In genomic region chr10:16443901-16444300, GRCm38 (mm10) we compare ENCODE assay signal across 31 mouse cellular contexts.
"Had no signal": no experiment of that assay in that cellular context is flagged by ENCODE, and none has a peak within 500 bp of the region (broad histone marks: within the 10 kb centered on the region; RNA-seq: fewer than 3 reads in every experiment).

No protein-coding gene starts in this region.

- H3K4me3 ChIP-seq: limb, embryonic 10.5 days; limb, embryonic 12.5 days; limb, embryonic 13.5 days; limb, embryonic 15.5 days; liver, embryonic 12.5 days; liver, embryonic 13.5 days; liver, embryonic 15.5 days; lung, embryonic 15.5 days; megakaryocyte, embryonic 14.5 days; midbrain, embryonic 10.5 days; midbrain, embryonic 12.5 days; midbrain, embryonic 13.5 days; midbrain, embryonic 15.5 days; myocyte; neural tube, embryonic 12.5 days had no signal

- ATAC-seq: liver, embryonic 12.5 days; liver, postnatal 0 days; lung, postnatal 0 days; midbrain, embryonic 13.5 days; midbrain, embryonic 15.5 days; midbrain, embryonic 16.5 days had no signal

- H3K36me3 ChIP-seq: limb, embryonic 10.5 days; limb, embryonic 12.5 days; limb, embryonic 13.5 days; limb, embryonic 15.5 days; liver, embryonic 12.5 days; liver, embryonic 13.5 days; liver, embryonic 15.5 days; lung, embryonic 15.5 days; midbrain, embryonic 10.5 days; midbrain, embryonic 12.5 days; midbrain, embryonic 13.5 days; midbrain, embryonic 15.5 days; neural tube, embryonic 12.5 days had no signal

- H3K27ac ChIP-seq: limb, embryonic 10.5 days; limb, embryonic 12.5 days; limb, embryonic 13.5 days; limb, embryonic 15.5 days; liver, embryonic 12.5 days; liver, embryonic 13.5 days; liver, embryonic 14.5 days; liver, embryonic 15.5 days; lung, embryonic 15.5 days; macrophage; midbrain, embryonic 10.5 days; midbrain, embryonic 12.5 days; midbrain, embryonic 13.5 days; midbrain, embryonic 15.5 days; neural tube, embryonic 12.5 days had no signal

- H3K9ac ChIP-seq: limb, embryonic 12.5 days; limb, embryonic 13.5 days; limb, embryonic 15.5 days; liver, embryonic 12.5 days; liver, embryonic 13.5 days; liver, embryonic 14.5 days; liver, embryonic 15.5 days; liver, postnatal 0 days; lung, embryonic 14.5 days; lung, embryonic 15.5 days; midbrain, embryonic 12.5 days; midbrain, embryonic 13.5 days; midbrain, embryonic 15.5 days; neural tube, embryonic 12.5 days had no signal

- H3K4me2 ChIP-seq: limb, embryonic 12.5 days; limb, embryonic 13.5 days; limb, embryonic 15.5 days; liver, embryonic 11.5 days; liver, embryonic 12.5 days; liver, embryonic 13.5 days; liver, embryonic 15.5 days; lung, embryonic 14.5 days; lung, embryonic 15.5 days; midbrain, embryonic 11.5 days; midbrain, embryonic 12.5 days; midbrain, embryonic 13.5 days; midbrain, embryonic 15.5 days; neural tube, embryonic 12.5 days had no signal

- DNase-seq: left cerebral cortex, postnatal 4 days; liver; liver, embryonic 13.5 days; liver, postnatal 0 days; lung, adult 18-20 months; lung, adult 2 months; lung, embryonic 14.5 days; lung, postnatal 10 days; lung, postnatal 14 days; lung, postnatal 36 days; lung, postnatal 4 days had no signal

- H3K9me3 ChIP-seq: limb, embryonic 10.5 days; limb, embryonic 12.5 days; limb, embryonic 13.5 days; limb, embryonic 15.5 days; liver, embryonic 12.5 days; liver, embryonic 13.5 days; liver, embryonic 15.5 days; lung, embryonic 15.5 days; megakaryocyte, embryonic 14.5 days; midbrain, embryonic 10.5 days; midbrain, embryonic 12.5 days; midbrain, embryonic 13.5 days; midbrain, embryonic 15.5 days; neural tube, embryonic 12.5 days had no signal

- H3K4me1 ChIP-seq: limb, embryonic 10.5 days; limb, embryonic 12.5 days; limb, embryonic 13.5 days; limb, embryonic 15.5 days; liver, embryonic 12.5 days; liver, embryonic 13.5 days; liver, embryonic 15.5 days; midbrain, embryonic 15.5 days had no signal

- H3K27me3 ChIP-seq: limb, embryonic 12.5 days; limb, embryonic 13.5 days; limb, embryonic 15.5 days; liver, embryonic 12.5 days; liver, embryonic 13.5 days; liver, embryonic 15.5 days; lung, embryonic 15.5 days; megakaryocyte, embryonic 14.5 days; midbrain, embryonic 12.5 days; midbrain, embryonic 13.5 days; midbrain, embryonic 15.5 days; neural tube, embryonic 12.5 days had no signal
